Mouse (Mus musculus): ENCODE data around the gene Adam19.

DNA sequence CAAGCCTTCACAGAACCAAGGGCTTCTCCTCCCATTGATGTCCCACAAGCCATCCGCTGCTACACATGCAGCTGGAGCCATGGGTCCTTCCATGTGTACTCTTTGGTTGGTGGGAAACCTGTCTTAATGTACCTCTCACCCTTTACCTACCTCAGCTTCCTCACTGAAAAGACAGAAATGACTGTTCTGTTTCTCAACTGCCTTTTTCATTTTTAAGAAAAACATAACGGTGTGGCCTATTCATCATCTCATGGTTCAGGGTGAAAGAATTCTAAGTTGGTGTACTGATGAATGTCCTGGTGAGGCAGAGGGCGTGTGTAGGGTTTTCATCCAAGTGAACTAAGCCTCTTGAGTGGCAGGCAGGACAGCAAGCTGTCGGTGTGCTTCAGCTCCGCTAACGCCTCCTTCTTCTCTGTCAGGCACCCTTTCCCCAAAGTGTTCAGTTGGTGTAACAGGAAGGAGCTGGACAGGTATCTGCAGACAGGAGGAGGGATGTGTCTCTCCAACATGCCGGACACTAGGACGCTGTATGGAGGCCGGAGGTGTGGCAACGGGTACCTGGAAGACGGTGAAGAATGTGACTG lies 71.1 kb downstream of the Adam19 start:
- TF ChIP-seq POLR2A (IDR thresholded peaks at IDR 0.05; ENCODE audit: low read depth, low read length): no peak
- TF ChIP-seq CTCF (IDR thresholded peaks at IDR 0.05; ENCODE audit: extremely low read depth, insufficient read depth, insufficient read length, insufficient replicate concordance): no peak
